Mouse (Mus musculus): ENCODE data around the gene D13Ertd608e.
"Not testable (repeated sequence)": the region's sequence is repeated elsewhere in the genome, so short reads cannot be mapped to it uniquely, and the experiment has no call there.

- TF ChIP-seq CTCF (IDR thresholded peaks at IDR 0.05; ENCODE audit: control insufficient read depth, insufficient read depth, insufficient replicate concordance, low read depth, low read length); POLR2A (IDR thresholded peaks at IDR 0.05; ENCODE audit: control insufficient read depth, low read depth, low read length): not testable (repeated sequence)
Measured at GRCm38 (mm10) chr13:119830116-119830515, 5.7 kb upstream of the D13Ertd608e start, which contains the start of gene AF067063.
